Mouse (Mus musculus) liver, embryonic 13.5 days (tissue): ENCODE results near the gene Smco2. TPM values are rescaled to one million over a fixed set of nuclear protein-coding genes. Genes with fewer than 3 reads are reported as not detected.
"Not testable (repeated sequence)": the region's sequence is repeated elsewhere in the genome, so short reads cannot be mapped to it uniquely, and the experiment has no call there.

ENCODE experiments used
- ATAC-seq: fragments of 200-750 bp; cut with Nextera tagmentation; 2 replicates; pipeline ENCODE4 v1.8.0; 2017; ENCODE audit warnings: low read depth, mild to moderate bottlenecking, moderate number of reproducible peaks, moderate library complexity
- DNase-seq: peaks from one replicate; pipeline ENCODE4 v3.0.0; 2022
- H3K27ac ChIP-seq: fragments of 300-500 bp; sonication (generic); 2 replicates; pipeline ENCODE4 v1.5.1; 2015; ENCODE audit warnings: moderate library complexity, mild to moderate bottlenecking, inconsistent platforms
- H3K27me3 ChIP-seq: fragments of 300-500 bp; sonication (generic); 2 replicates; pipeline ENCODE4 v1.6.1; 2015; ENCODE audit warnings: mild to moderate bottlenecking, inconsistent platforms
- H3K36me3 ChIP-seq: fragments of 300-500 bp; sonication (generic); 2 replicates; pipeline ENCODE4 v1.6.1; 2015; ENCODE audit warnings: mild to moderate bottlenecking, inconsistent platforms
- H3K4me1 ChIP-seq: fragments of 300-500 bp; sonication (generic); replicated peaks from 2 replicates; pipeline ENCODE4 v1.6.1; 2015; ENCODE audit warnings: inconsistent platforms
- H3K4me2 ChIP-seq: fragments of 300-500 bp; sonication (generic); 2 replicates; pipeline ENCODE4 v1.6.1; 2015; ENCODE audit warnings: inconsistent platforms, mild to moderate bottlenecking, moderate library complexity
- H3K4me3 ChIP-seq: fragments of 300-500 bp; sonication (generic); replicated peaks from 2 replicates; pipeline ENCODE4 v1.5.1; 2015; ENCODE audit warnings: mild to moderate bottlenecking, inconsistent platforms
- H3K9ac ChIP-seq: fragments of 300-500 bp; sonication (generic); 2 replicates; pipeline ENCODE4 v1.6.1; 2015; ENCODE audit warnings: mild to moderate bottlenecking, inconsistent platforms
- H3K9me3 ChIP-seq: fragments of 300-500 bp; sonication (generic); replicated peaks from 2 replicates; pipeline ENCODE4 v1.6.1; 2016; ENCODE audit warnings: inconsistent platforms
- WGBS: fragments of 180-500 bp; shearing (Covaris S2); methylation state at CpG from one replicate; pipeline ENCODE4 v1.1.7; 2015; ENCODE audit not compliant: insufficient replicate concordance; 5-methylcytosine and 5-hydroxymethylcytosine counted together
- polyA plus RNA-seq: library from polyadenylated mRNA; unstranded; fragments of >200 nt; fragmentation: Nextera tagmentation; extraction: Ambion mirVana; gene quantifications from 2 replicates; pipeline ENCODE4 v1.2.1, GENCODE M21; 2015

Gene Smco2
- polyA plus RNA-seq, 1 experiment from 2014 or later: not detected

GRCm38 (mm10) chr6:146863154-146863553 is 13.2 kb downstream of the Smco2 start:
- ATAC-seq (no peak), DNase-seq (no peak)
- H3K9me3 ChIP-seq: no peaks in the 10 kb centered on the region
- H3K4me3 ChIP-seq: no peak overlapping the region
- no peaks in the 10 kb centered on the region for H3K27me3 ChIP-seq
- no peaks in the 10 kb centered on the region for H3K36me3 ChIP-seq
- WGBS: 55% methylated on average over 2 of the region's 2 CpGs
- no peak overlapping the region for H3K4me2 ChIP-seq
- no peak overlapping the region for H3K27ac ChIP-seq
- no peak overlapping the region for H3K9ac ChIP-seq
- H3K4me1 ChIP-seq: no peaks in the 10 kb centered on the region

GRCm38 (mm10) chr6:146864370-146864769 is 14.5 kb downstream of the Smco2 start:
- not testable (repeated sequence) for H3K27me3 ChIP-seq, ATAC-seq, H3K4me3 ChIP-seq, H3K27ac ChIP-seq, DNase-seq, H3K9ac ChIP-seq, H3K4me2 ChIP-seq, H3K4me1 ChIP-seq, H3K9me3 ChIP-seq, H3K36me3 ChIP-seq
- 75% methylated on average over 3 of the region's 5 CpGs for WGBS

- H3K36me3 ChIP-seq: no peaks in the 10 kb centered on the region
- no peak overlapping the region for H3K4me2 ChIP-seq
- no peaks in the 10 kb centered on the region for H3K4me1 ChIP-seq
- H3K27ac ChIP-seq: no peak overlapping the region
- no peak overlapping the region for H3K4me3 ChIP-seq
- WGBS: 69% methylated on average over 4 of the region's 4 CpGs
- no peaks in the 10 kb centered on the region for H3K9me3 ChIP-seq
- no peaks in the 10 kb centered on the region for H3K27me3 ChIP-seq
- H3K9ac ChIP-seq: no peak overlapping the region
- ATAC-seq (no peak), DNase-seq (no peak)
Measured at GRCm38 (mm10) chr6:146865701-146866100, 15.8 kb downstream of the Smco2 start.

- Histone ChIP-seq H3K4me2 (no peak overlapping the region), H3K4me1 (no peaks in the 10 kb centered on the region), H3K4me3 (no peak overlapping the region), H3K27me3 (no peaks in the 10 kb centered on the region), H3K9me3 (peaks cover 2% of the 10 kb centered on the region; the same call in 1 of the 2 replicates), H3K9ac (no peak overlapping the region), H3K36me3 (no peaks in the 10 kb centered on the region), H3K27ac (no peak overlapping the region)
- DNase-seq (no peak), ATAC-seq (no peak)
- WGBS: 59% methylated on average over 4 of the region's 4 CpGs
Measured at GRCm38 (mm10) chr6:146871975-146872374, 22.1 kb downstream of the Smco2 start.

- ATAC-seq (no peak), DNase-seq (no peak)
- Histone ChIP-seq H3K4me3 (no peak overlapping the region), H3K36me3 (no peaks in the 10 kb centered on the region), H3K27ac (no peak overlapping the region), H3K27me3 (no peaks in the 10 kb centered on the region), H3K9ac (no peak overlapping the region), H3K9me3 (peaks cover 8% of the 10 kb centered on the region; the same call in 1 of the 2 replicates), H3K4me1 (no peaks in the 10 kb centered on the region), H3K4me2 (no peak overlapping the region)
- 69% methylated on average over 6 of the region's 6 CpGs for WGBS
Measured at GRCm38 (mm10) chr6:146874415-146874814, 24.5 kb downstream of the Smco2 start.

GRCm38 (mm10) chr6:146876820-146877219 is 26.9 kb downstream of the Smco2 start:
- 70% methylated on average over 2 of the region's 2 CpGs for WGBS
- no peak overlapping the region for H3K4me3 ChIP-seq

GRCm38 (mm10) chr6:146877425-146878045 is 27.6 kb downstream of the Smco2 start:
- Histone ChIP-seq H3K4me2 (no peak overlapping the region), H3K4me3 (no peak overlapping the region), H3K36me3 (no peaks in the 10 kb centered on the region), H3K9me3 (peaks cover 8% of the 10 kb centered on the region; the same call in 1 of the 2 replicates), H3K27me3 (no peaks in the 10 kb centered on the region), H3K9ac (no peak overlapping the region), H3K27ac (no peak overlapping the region), H3K4me1 (no peaks in the 10 kb centered on the region)
- ATAC-seq (no peak), DNase-seq (no peak)
- 83% methylated on average over 12 of the region's 12 CpGs for WGBS

More at GRCm38 (mm10) chr6:146876820-146877219, 26.9 kb downstream of the Smco2 start:
- Histone ChIP-seq H3K36me3 (no peaks in the 10 kb centered on the region), H3K27me3 (no peaks in the 10 kb centered on the region), H3K4me1 (no peaks in the 10 kb centered on the region), H3K9me3 (peaks cover 8% of the 10 kb centered on the region; the same call in 1 of the 2 replicates), H3K27ac (no peak overlapping the region), H3K9ac (no peak overlapping the region), H3K4me2 (no peak overlapping the region)
- DNase-seq (no peak), ATAC-seq (no peak)

- H3K27ac ChIP-seq: no peak overlapping the region
- no peak overlapping the region for H3K9ac ChIP-seq
- H3K27me3 ChIP-seq: no peaks in the 10 kb centered on the region
- H3K4me2 ChIP-seq: no peak overlapping the region
- no peak for DNase-seq
- no peak for ATAC-seq
- H3K4me1 ChIP-seq: no peaks in the 10 kb centered on the region
- 59% methylated on average over 10 of the region's 10 CpGs for WGBS
- H3K4me3 ChIP-seq: no peak overlapping the region
- peaks cover 8% of the 10 kb centered on the region; the same call in 1 of the 2 replicates for H3K9me3 ChIP-seq
- no peaks in the 10 kb centered on the region for H3K36me3 ChIP-seq
Measured at GRCm38 (mm10) chr6:146878926-146879325, 29.0 kb downstream of the Smco2 start.

- whole genome bisulfite sequencing: 81% methylated on average over 9 of the region's 9 CpGs
Measured at GRCm38 (mm10) chr6:146879856-146880255, 30.0 kb downstream of the Smco2 start.

GRCm38 (mm10) chr6:146880296-146880695 is 30.4 kb downstream of the Smco2 start:
- DNase-seq (no peak), ATAC-seq (no peak)
- Histone ChIP-seq H3K36me3 (no peaks in the 10 kb centered on the region), H3K27ac (no peak overlapping the region), H3K9me3 (peaks cover 8% of the 10 kb centered on the region; the same call in 1 of the 2 replicates), H3K9ac (no peak overlapping the region), H3K4me2 (no peak overlapping the region), H3K4me3 (no peak overlapping the region), H3K4me1 (0 out of 2 replicates have a peak, but pooled peaks cover 3% of the 10 kb centered on the region), H3K27me3 (no peaks in the 10 kb centered on the region)
- 61% methylated on average over 4 of the region's 4 CpGs for WGBS

More at GRCm38 (mm10) chr6:146879856-146880255, 30.0 kb downstream of the Smco2 start:
- Histone ChIP-seq H3K36me3 (no peaks in the 10 kb centered on the region), H3K4me3 (no peak overlapping the region), H3K4me1 (0 out of 2 replicates have a peak, but pooled peaks cover 2% of the 10 kb centered on the region), H3K27me3 (no peaks in the 10 kb centered on the region), H3K4me2 (no peak overlapping the region), H3K9ac (no peak overlapping the region), H3K9me3 (peaks cover 8% of the 10 kb centered on the region; the same call in 1 of the 2 replicates), H3K27ac (no peak overlapping the region)
- ATAC-seq (no peak), DNase-seq (no peak)

- Histone ChIP-seq H3K4me3 (no peak overlapping the region), H3K36me3 (no peaks in the 10 kb centered on the region), H3K9ac (no peak overlapping the region), H3K27me3 (no peaks in the 10 kb centered on the region), H3K27ac (no peak overlapping the region), H3K4me1 (peaks cover 5% of the 10 kb centered on the region), H3K9me3 (peaks cover 4% of the 10 kb centered on the region; the same call in 1 of the 2 replicates), H3K4me2 (no peak overlapping the region)
- ATAC-seq (no peak), DNase-seq (no peak)
- 59% methylated on average over 13 of the region's 13 CpGs for WGBS
Measured at GRCm38 (mm10) chr6:146881896-146882770, 32.2 kb downstream of the Smco2 start.
